Mouse (Mus musculus) embryonic fibroblast, embryonic 13.5 days (primary cell): ENCODE data around the gene Gm525.
"Not testable (repeated sequence)": the region's sequence is repeated elsewhere in the genome, so short reads cannot be mapped to it uniquely, and the experiment has no call there.

Experiments used
- CTCF ChIP-seq: IDR thresholded peaks from 2 replicates; pipeline ENCODE4 v1.5.1; 2011; ENCODE audit warnings: mild to moderate bottlenecking, control low read depth, low read length, moderate library complexity, borderline replicate concordance; ENCODE audit not compliant: insufficient read depth
- POLR2A ChIP-seq: IDR thresholded peaks from 2 replicates; pipeline ENCODE4 v1.6.1; 2011; ENCODE audit warnings: low read depth, mild to moderate bottlenecking, control low read depth, low read length, moderate library complexity

- not testable (repeated sequence) for TF ChIP-seq POLR2A, CTCF
Observed at GRCm38 (mm10) chr11:89097292-89097691, 23.7 kb downstream of the Gm525 start.
